Mouse (Mus musculus) embryonic facial prominence, embryonic 12.5 days (tissue): Measurements from ENCODE around the gene Slc11a1. TPM values are rescaled to one million over a fixed set of nuclear protein-coding genes. Genes with fewer than 3 reads are reported as not detected.
"Not testable (repeated sequence)": the region's sequence is repeated elsewhere in the genome, so short reads cannot be mapped to it uniquely, and the experiment has no call there.

Experiments
- ATAC-seq: fragments of 200-750 bp; cut with Nextera tagmentation; 2 replicates; pipeline ENCODE4 v1.8.0; 2017; ENCODE audit not compliant: insufficient number of reproducible peaks, insufficient read depth, low FRiP score, low TSS enrichment
- H3K27ac ChIP-seq: fragments of 300-500 bp; sonication (generic); 2 replicates; pipeline ENCODE4 v1.5.1; 2016; ENCODE audit warnings: mild to moderate bottlenecking
- H3K27me3 ChIP-seq: fragments of 300-500 bp; sonication (generic); 2 replicates; pipeline ENCODE4 v1.6.1; 2016; ENCODE audit warnings: mild to moderate bottlenecking, moderate library complexity
- H3K36me3 ChIP-seq: fragments of 300-500 bp; sonication (generic); 2 replicates; pipeline ENCODE4 v1.6.1; 2016; ENCODE audit warnings: mild to moderate bottlenecking
- H3K4me1 ChIP-seq: fragments of 300-500 bp; sonication (generic); 2 replicates; pipeline ENCODE4 v1.6.1; 2016
- H3K4me2 ChIP-seq: fragments of 300-500 bp; sonication (generic); replicated peaks from 2 replicates; pipeline ENCODE4 v1.6.1; 2016; ENCODE audit warnings: mild to moderate bottlenecking, moderate library complexity
- H3K4me3 ChIP-seq: fragments of 300-500 bp; sonication (generic); 2 replicates; pipeline ENCODE4 v1.5.1; 2016; ENCODE audit warnings: mild to moderate bottlenecking
- H3K9ac ChIP-seq: fragments of 300-500 bp; sonication (generic); 2 replicates; pipeline ENCODE4 v1.6.1; 2016; ENCODE audit warnings: mild to moderate bottlenecking, moderate library complexity
- H3K9me3 ChIP-seq: fragments of 300-500 bp; sonication (generic); 2 replicates; pipeline ENCODE4 v1.6.1; 2016; ENCODE audit warnings: mild to moderate bottlenecking, moderate library complexity
- WGBS: fragments of 180-500 bp; shearing (Covaris S2); methylation state at CpG from one replicate; pipeline ENCODE4 v1.1.7; 2016; 5-methylcytosine and 5-hydroxymethylcytosine counted together
- polyA plus RNA-seq: library from polyadenylated mRNA; unstranded; fragments of >200 nt; fragmentation: Nextera tagmentation; extraction: Ambion mirVana; gene quantifications from 2 replicates; pipeline ENCODE4 v1.2.1, GENCODE M21; 2016

Gene Slc11a1
- 4.1 and 5.0 TPM in 2 replicates for polyA plus RNA-seq

DNA sequence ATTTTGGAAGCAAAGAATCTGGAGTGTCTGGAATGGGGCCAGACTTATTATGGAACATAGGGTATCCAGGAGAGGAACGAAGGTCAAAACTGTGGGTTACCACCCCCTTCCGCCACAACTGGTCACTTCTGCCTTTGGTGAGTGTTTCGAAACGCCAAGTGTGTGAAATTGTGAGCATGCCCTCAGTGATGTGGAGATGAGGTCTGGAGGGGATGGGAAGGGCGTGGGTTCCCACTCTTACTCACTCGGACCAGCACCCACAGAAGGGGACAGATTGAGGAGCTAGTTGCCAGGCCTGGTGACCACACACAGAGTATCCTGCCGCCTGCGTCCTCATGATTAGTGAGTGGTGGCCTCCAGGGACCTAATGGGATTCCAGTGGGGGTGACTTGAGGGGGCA lies at the start of gene Slc11a1:
Slc11a1 (plus strand) TSS at position 216 of the 400 bp plus-strand sequence.
- Histone ChIP-seq H3K27ac (no peak within 1 kb of the TSS), H3K9ac (no peak within 1 kb of the TSS), H3K27me3 (no peaks in the 10 kb centered on the region), H3K9me3 (no peaks in the 10 kb centered on the region), H3K4me1 (peaks cover 4% of the 10 kb centered on the region; the same call in 1 of the 2 replicates), H3K36me3 (no peaks in the 10 kb centered on the region), H3K4me2 (no peak within 1 kb of the TSS), H3K4me3 (no peak within 1 kb of the TSS)
- 79% methylated on average over 8 of the region's 8 CpGs for WGBS
- ATAC-seq: no peak

DNA sequence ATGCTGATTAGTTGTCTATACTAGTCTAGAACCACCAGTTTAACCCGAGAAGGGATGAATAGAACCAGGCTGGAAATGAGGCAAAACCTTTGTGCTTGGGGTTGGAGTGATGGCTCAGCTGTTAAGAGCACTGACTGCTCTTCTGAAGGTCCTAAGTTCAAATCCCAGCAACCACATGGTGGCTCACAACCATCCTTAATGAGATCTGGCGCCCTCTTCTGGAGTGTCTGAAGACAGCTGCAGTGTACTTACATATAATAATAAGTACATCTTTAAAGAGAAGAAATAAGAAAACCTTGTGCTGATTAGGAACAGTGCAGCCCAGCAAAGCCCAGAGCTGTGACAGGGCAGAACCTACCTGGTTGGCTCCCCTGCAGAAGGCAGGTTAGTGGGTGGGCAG lies 48.1 kb upstream of the Slc11a1 start:
- H3K27me3 ChIP-seq, ATAC-seq, H3K9ac ChIP-seq, H3K27ac ChIP-seq, H3K4me2 ChIP-seq, H3K4me3 ChIP-seq, H3K9me3 ChIP-seq, H3K36me3 ChIP-seq, H3K4me1 ChIP-seq: not testable (repeated sequence)
- 77% methylated on average over 2 of the region's 2 CpGs for WGBS

DNA sequence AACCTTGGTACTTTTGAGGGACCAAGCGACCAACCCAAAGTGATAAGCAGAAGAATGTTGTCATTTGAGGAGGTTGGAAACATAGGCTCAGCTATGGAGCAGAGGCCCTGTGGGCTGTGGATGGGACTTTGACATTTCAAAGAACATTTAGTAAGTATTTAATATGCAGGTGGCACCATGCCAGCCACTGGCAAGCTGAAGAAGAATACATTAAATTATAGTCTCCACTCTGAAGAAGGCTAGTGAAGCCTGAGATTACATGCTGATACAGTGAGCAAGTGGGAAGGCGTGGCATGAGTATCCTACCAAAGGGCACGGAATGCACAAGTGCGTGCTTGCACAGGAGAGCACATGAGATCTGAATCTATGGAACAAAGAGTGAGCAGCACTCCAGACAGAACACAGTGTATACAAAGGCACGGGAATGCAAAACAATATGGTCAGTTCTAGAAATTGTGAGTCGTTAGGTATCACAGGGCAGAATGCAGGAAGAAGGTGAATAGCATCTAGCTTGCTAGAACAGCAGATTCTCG lies 45.0 kb upstream of the Slc11a1 start:
- H3K4me3 ChIP-seq: no peak overlapping the region
- no peak for ATAC-seq
- WGBS: 81% methylated on average over 7 of the region's 7 CpGs

DNA sequence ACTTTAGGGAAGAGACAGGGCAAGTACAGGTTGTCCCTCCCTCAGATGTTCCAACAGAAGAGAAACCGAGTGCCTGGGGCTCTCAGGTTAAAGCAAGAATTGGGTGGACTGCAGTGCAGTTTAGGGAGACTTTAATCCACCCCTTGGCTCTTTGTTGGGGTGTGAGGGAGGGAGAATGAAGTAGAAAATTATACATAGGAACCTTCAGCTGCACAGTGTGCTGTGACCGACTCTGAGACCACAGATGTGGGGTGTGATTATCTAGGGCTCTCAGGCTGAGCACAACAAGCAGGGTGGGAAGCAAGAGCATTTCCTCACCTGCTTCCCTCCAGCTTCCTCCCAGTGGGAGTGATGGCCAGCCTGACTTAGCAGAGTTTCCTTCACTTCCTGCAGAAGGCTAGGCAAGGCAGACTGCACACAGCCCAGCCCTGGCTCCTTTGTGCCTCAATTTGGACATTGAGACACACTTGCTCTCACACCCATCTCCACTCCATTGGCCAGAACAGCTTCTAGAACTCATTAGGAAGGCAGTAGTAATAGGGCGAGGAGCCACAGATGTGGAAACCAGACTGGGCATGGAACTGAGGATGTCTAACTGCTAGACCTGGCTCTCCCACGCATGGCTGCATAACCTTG lies 43.8 kb upstream of the Slc11a1 start:
- Histone ChIP-seq H3K4me2 (no peak overlapping the region), H3K27me3 (no peaks in the 10 kb centered on the region), H3K9ac (no peak overlapping the region), H3K9me3 (no peaks in the 10 kb centered on the region), H3K4me1 (peaks cover 26% of the 10 kb centered on the region; the same call in 1 of the 2 replicates), H3K27ac (0 out of 2 replicates have a peak overlapping the region, but pooled peaks have one; percentile 30), H3K4me3 (no peak overlapping the region), H3K36me3 (no peaks in the 10 kb centered on the region)
- 78% methylated on average over 4 of the region's 4 CpGs for WGBS
- no peak for ATAC-seq

More for the DNA sequence above, 45.0 kb upstream of the Slc11a1 start:
- H3K27ac ChIP-seq: no peak overlapping the region
- H3K9ac ChIP-seq: no peak overlapping the region
- H3K9me3 ChIP-seq: no peaks in the 10 kb centered on the region
- no peak overlapping the region for H3K4me2 ChIP-seq
- H3K27me3 ChIP-seq: no peaks in the 10 kb centered on the region
- peaks cover 22% of the 10 kb centered on the region; the same call in 1 of the 2 replicates for H3K4me1 ChIP-seq
- H3K36me3 ChIP-seq: no peaks in the 10 kb centered on the region

DNA sequence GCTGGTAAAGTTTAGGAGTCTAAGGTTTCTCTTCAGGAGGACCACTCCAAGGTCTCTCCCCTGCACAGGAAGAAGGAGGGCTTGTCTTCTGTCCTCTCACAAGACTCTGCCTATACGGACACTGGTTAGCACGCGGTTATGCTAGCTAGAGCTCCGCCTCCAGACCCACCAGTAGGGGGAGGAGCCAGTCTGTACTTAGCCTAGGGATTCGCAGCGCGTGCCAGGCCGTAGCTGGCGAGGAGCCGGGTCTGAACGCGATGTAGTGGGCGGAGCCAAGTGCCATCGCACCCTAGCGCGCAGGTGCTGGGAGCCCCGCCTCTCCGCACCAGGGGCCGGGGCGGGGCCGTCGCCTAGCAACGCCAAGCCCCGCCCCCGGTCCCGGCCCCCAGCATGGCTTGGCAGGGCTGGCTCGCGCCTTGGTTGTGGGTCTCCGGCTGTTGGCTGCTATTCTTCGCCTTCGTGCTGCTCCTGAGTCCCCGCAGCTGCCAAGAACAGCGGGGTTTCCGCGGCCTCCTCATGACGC lies 42.7 kb upstream of the Slc11a1 start:
- peaks cover 26% of the 10 kb centered on the region; the same call in 1 of the 2 replicates for H3K4me1 ChIP-seq
- under 1% methylated on average over 35 of the region's 36 CpGs for WGBS

DNA sequence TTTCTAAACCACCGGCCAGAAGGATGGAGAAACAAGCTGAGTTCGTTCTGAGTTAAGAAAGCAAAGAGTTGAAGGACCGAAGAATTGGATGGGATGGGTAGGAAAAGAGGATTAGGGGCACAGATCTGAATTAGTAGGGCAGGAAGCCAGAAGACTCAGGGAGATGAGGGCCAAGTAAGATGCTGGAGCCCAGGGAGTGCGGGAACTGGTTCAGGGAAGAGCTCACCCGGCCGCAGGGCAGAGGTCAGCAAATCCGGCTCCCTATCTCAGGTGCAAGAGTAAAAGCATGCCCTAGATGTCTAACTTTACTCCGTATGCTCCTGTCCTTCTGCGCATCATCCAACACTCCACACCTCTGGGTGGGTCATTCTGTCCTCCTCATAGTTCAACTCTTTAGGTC lies 42.1 kb upstream of the Slc11a1 start:
- Histone ChIP-seq H3K9ac (peak overlapping the region; percentile 70), H3K36me3 (no peaks in the 10 kb centered on the region), H3K27me3 (no peaks in the 10 kb centered on the region), H3K4me3 (peak overlapping the region; percentile 52), H3K4me2 (peak overlapping the region; percentile 86), H3K9me3 (no peaks in the 10 kb centered on the region), H3K4me1 (peaks cover 26% of the 10 kb centered on the region; the same call in 1 of the 2 replicates), H3K27ac (peak overlapping the region; percentile 82)
- no peak for ATAC-seq
- 4% methylated on average over 9 of the region's 9 CpGs for WGBS

More for the DNA sequence above, 42.7 kb upstream of the Slc11a1 start:
- H3K9ac ChIP-seq: peak overlapping the region; percentile 70
- peak overlapping the region; percentile 86 for H3K4me2 ChIP-seq
- no peaks in the 10 kb centered on the region for H3K9me3 ChIP-seq
- H3K27me3 ChIP-seq: no peaks in the 10 kb centered on the region
- peak overlapping the region; percentile 52 for H3K4me3 ChIP-seq
- H3K27ac ChIP-seq: peak overlapping the region; percentile 82
- H3K36me3 ChIP-seq: no peaks in the 10 kb centered on the region
- ATAC-seq: peak; percentile 91

DNA sequence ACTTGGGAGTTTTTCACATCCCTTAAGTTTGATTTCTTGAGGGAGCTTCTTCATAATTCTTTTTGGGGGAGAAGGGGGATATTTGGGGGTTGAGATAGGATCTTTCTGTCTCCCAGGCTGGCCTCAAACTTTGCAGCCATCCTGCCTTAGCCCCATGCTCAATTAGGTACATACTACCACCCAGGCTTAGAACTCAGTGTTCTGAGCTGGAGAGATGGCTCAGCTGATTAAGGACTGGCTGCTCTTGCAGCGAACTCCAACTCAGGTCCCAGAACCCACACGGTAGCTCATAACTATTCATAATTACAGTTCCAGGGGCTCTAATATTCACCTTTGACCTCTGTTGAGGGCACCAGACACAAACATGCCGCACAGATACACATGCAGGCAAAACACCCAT lies 40.4 kb upstream of the Slc11a1 start:
- Histone ChIP-seq H3K9me3 (no peaks in the 10 kb centered on the region), H3K4me2 (no peak overlapping the region), H3K4me1 (peaks cover 26% of the 10 kb centered on the region; the same call in 1 of the 2 replicates), H3K36me3 (no peaks in the 10 kb centered on the region), H3K27me3 (no peaks in the 10 kb centered on the region), H3K4me3 (no peak overlapping the region), H3K9ac (no peak overlapping the region), H3K27ac (no peak overlapping the region)
- no peak for ATAC-seq
- WGBS: 57% methylated on average over 3 of the region's 3 CpGs

DNA sequence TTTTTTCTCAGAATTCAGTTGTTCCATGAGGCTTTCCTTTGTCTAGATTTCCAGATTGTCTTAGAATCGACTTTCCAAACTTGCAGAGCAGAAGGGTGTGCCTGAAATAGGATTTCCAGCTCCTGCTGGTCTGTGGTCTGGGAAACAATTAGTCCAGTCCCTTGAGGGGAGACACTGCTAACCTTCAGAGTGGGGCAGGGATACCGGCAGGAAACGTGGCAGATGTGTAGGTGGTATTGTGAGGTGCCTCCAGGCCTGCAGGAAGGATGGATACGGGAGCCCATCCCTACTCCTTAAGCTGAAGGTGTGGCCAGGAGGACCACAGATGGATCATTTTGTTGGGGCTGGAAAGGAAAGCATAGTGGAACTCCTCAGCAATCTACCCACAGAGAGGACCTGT lies 40.0 kb upstream of the Slc11a1 start:
- Histone ChIP-seq H3K4me2 (no peak overlapping the region), H3K4me3 (no peak overlapping the region), H3K9ac (no peak overlapping the region), H3K9me3 (no peaks in the 10 kb centered on the region), H3K27ac (no peak overlapping the region), H3K4me1 (peaks cover 26% of the 10 kb centered on the region; the same call in 1 of the 2 replicates), H3K36me3 (no peaks in the 10 kb centered on the region), H3K27me3 (no peaks in the 10 kb centered on the region)
- WGBS: 36% methylated on average over 4 of the region's 4 CpGs
- no peak for ATAC-seq

DNA sequence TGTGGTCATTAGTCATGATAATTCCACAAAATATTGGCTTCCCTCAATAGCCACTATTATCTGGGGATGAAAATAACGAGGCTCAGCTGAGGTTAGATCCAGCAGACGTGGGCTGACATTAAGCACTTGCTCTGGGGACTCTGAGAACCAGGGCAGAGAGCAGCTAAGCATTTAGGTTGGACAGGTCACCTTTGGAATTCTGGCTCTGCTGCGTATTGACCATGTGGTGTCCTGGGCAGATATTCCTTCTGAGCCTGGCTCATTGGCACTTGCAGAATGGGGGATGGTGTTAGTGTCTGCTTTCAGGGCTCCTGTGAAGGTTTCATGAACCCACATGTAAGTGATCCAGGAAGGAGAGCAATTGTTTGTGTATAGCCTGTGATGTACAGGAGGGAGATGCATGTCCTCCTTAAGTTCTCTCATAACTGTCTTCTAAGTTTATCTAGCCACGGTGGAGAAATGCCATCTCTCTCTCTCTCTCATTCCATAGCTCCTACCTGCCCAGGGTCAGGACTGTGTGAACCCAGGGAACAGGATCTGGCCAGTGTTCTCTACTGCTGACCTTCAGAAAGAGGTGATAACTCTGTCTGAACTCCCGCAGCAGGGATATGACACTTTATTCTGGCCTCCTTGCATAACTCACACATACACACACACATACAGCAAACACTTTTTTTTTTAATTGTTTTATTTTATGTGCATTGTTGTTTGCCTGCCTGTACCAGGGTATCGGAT lies 39.4 kb upstream of the Slc11a1 start:
- H3K27me3 ChIP-seq: no peaks in the 10 kb centered on the region

DNA sequence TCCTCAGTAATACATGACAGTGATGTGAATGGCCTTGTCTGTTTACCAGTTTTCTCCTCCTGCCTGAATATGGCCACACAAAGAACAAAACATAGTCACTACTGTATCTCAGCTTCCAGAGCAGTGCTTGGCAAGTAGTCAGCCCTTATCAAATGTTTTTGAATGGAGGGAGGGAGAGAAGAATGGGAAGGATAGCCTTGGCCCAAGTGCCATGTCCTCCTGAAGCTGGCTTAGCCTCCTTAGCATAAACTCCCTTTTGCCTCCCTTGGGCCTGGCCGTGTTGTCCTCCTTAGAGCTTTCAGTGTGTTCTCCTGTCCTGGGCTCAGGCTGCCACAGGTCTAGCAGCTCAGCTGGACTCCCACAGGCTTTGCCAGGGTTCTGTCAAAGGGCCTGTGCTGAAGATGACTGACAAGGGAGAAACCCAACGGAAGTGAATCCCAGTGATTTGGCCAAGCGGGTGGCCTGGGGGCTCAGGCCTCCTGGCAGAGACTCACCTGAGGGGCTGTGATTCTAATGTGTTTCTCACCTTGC lies 37.7 kb upstream of the Slc11a1 start:
- no peak overlapping the region for H3K4me3 ChIP-seq
- peaks cover 18% of the 10 kb centered on the region; the same call in 1 of the 2 replicates for H3K4me1 ChIP-seq
- no peak for ATAC-seq
- no peaks in the 10 kb centered on the region for H3K27me3 ChIP-seq
- no peak overlapping the region for H3K9ac ChIP-seq
- no peaks in the 10 kb centered on the region for H3K9me3 ChIP-seq
- H3K4me2 ChIP-seq: no peak overlapping the region
- no peaks in the 10 kb centered on the region for H3K36me3 ChIP-seq
- H3K27ac ChIP-seq: no peak overlapping the region
- WGBS: 81% methylated on average over 3 of the region's 3 CpGs

More for the DNA sequence above, 39.4 kb upstream of the Slc11a1 start:
- Histone ChIP-seq H3K36me3 (no peaks in the 10 kb centered on the region), H3K9ac (no peak overlapping the region), H3K27ac (no peak overlapping the region), H3K9me3 (no peaks in the 10 kb centered on the region), H3K4me1 (peaks cover 24% of the 10 kb centered on the region; the same call in 1 of the 2 replicates), H3K4me2 (no peak overlapping the region), H3K4me3 (no peak overlapping the region)
- 79% methylated on average over 6 of the region's 6 CpGs for WGBS
- no peak for ATAC-seq

DNA sequence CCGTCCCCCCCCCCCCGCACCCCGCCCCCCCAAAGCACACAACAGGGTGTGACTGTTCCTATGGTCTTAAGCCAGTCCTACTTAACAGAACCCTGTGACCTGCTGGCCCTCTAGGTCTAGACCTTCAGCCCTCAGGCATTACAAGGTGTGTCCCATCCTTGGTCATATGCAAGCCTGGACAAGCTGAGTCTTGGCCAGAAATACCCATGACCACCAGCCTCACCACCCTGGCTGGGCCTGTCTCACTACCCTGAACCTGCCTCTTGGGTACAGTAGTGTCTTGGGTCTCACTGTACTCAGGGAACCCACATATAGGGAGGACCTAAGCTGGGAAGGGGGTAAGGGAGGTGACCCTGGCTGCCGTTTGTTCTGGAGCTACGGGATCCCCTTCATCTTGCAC lies 37.0 kb upstream of the Slc11a1 start:
- Histone ChIP-seq H3K9me3 (no peaks in the 10 kb centered on the region), H3K4me2 (no peak overlapping the region), H3K27ac (no peak overlapping the region), H3K4me3 (no peak overlapping the region), H3K27me3 (no peaks in the 10 kb centered on the region), H3K36me3 (no peaks in the 10 kb centered on the region), H3K4me1 (peaks cover 16% of the 10 kb centered on the region; the same call in 1 of the 2 replicates), H3K9ac (no peak overlapping the region)
- no peak for ATAC-seq
- 85% methylated on average over 5 of the region's 5 CpGs for WGBS
